Mouse (Mus musculus): ENCODE data around the gene Ube2h. TPM values are rescaled to one million over a fixed set of nuclear protein-coding genes. Genes with fewer than 3 reads are reported as not detected.
A peak's percentile ranks its signal among the peaks of the same experiment; 100 is the strongest.

Gene Ube2h
- polyA plus RNA-seq, 1 experiment = 94.6 TPM

- DNase-seq (ENCODE audit: low spot score) = no peak
Measured at GRCm38 (mm10) chr6:30196143-30196542, 108.2 kb downstream of the Ube2h start.

- DNase-seq (ENCODE audit: low spot score) = no peak
Measured at GRCm38 (mm10) chr6:30195656-30196055, 108.7 kb downstream of the Ube2h start.

GRCm38 (mm10) chr6:30183624-30184023, 120.7 kb downstream of the Ube2h start:
- no peak for DNase-seq (ENCODE audit: low spot score)

- DNase-seq (ENCODE audit: low spot score) = no peak
Measured at GRCm38 (mm10) chr6:30182038-30182437, 122.3 kb downstream of the Ube2h start.

- no peak for DNase-seq (ENCODE audit: low spot score)
Measured at GRCm38 (mm10) chr6:30180321-30180720, 124.0 kb downstream of the Ube2h start.

GRCm38 (mm10) chr6:30179046-30179445, 125.3 kb downstream of the Ube2h start:
- DNase-seq (ENCODE audit: low spot score) = no peak

GRCm38 (mm10) chr6:30178023-30178639, 126.2 kb downstream of the Ube2h start:
- DNase-seq (ENCODE audit: low spot score) = no peak

GRCm38 (mm10) chr6:30177305-30177704, 127.0 kb downstream of the Ube2h start:
- DNase-seq (ENCODE audit: low spot score) = no peak

GRCm38 (mm10) chr6:30176496-30176895, 127.8 kb downstream of the Ube2h start:
- no peak for DNase-seq (ENCODE audit: low spot score)

GRCm38 (mm10) chr6:30175918-30176421, 128.4 kb downstream of the Ube2h start:
- no peak for DNase-seq (ENCODE audit: low spot score)

- DNase-seq (ENCODE audit: low spot score) = no peak
Measured at GRCm38 (mm10) chr6:30175225-30175917, 129.0 kb downstream of the Ube2h start.

- peak; percentile 45 for DNase-seq (ENCODE audit: low spot score)
Measured at GRCm38 (mm10) chr6:30174461-30175224, 129.7 kb downstream of the Ube2h start.

- peak; percentile 72 for DNase-seq (ENCODE audit: low spot score)
Measured at GRCm38 (mm10) chr6:30173551-30174460, 130.5 kb downstream of the Ube2h start.

- peak; percentile 46 for DNase-seq (ENCODE audit: low spot score)
Measured at GRCm38 (mm10) chr6:30172820-30173550, 131.4 kb downstream of the Ube2h start.

GRCm38 (mm10) chr6:30172441-30172819, 131.9 kb downstream of the Ube2h start:
- no peak for DNase-seq (ENCODE audit: low spot score)

GRCm38 (mm10) chr6:30171967-30172366, 132.4 kb downstream of the Ube2h start:
- no peak for DNase-seq (ENCODE audit: low spot score)

- no peak for DNase-seq (ENCODE audit: low spot score)
Measured at GRCm38 (mm10) chr6:30171226-30171625, 133.1 kb downstream of the Ube2h start.

GRCm38 (mm10) chr6:30169148-30169547, 135.2 kb downstream of the Ube2h start:
- DNase-seq (ENCODE audit: low spot score) = no peak

- DNase-seq (ENCODE audit: low spot score) = no peak
Measured at GRCm38 (mm10) chr6:30168275-30168674, 136.1 kb downstream of the Ube2h start.

- DNase-seq (ENCODE audit: low spot score) = no peak
Measured at GRCm38 (mm10) chr6:30167192-30167591, 137.1 kb downstream of the Ube2h start.

- DNase-seq (ENCODE audit: low spot score) = no peak
Measured at GRCm38 (mm10) chr6:30166349-30166748, 138.0 kb downstream of the Ube2h start.
